Mouse (Mus musculus): ENCODE data around the gene Tnfrsf1b. TPM values are rescaled to one million over a fixed set of nuclear protein-coding genes. Genes with fewer than 3 reads are reported as not detected.

Tnfrsf1b gene
- polyA plus RNA-seq, 1 experiment from 2014 or later = 5.2 TPM

DNA sequence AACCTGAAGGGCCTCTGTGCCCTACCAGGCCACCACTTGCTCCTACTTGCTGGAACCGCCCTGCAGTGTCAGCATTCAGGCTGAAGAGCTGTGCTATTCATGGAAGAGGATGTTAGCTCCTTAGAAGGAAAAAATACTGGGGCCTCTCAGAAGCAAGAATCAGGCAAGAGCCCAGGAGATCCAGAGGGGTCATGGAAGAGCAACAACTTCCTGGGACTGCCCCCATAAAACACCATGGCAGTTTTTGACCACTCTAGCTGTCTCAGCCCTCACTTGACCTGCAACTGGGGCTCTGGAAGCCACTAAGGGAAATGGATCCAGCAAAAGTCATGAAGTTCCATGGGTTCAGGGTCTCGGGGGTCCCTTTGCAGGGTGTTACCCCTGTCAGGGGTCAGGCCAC, 31.3 kb downstream of the Tnfrsf1b start:
- Histone ChIP-seq H3K4me1 (peaks cover 6% of the 10 kb centered on the region; the same call in 1 of the 2 replicates), H3K27me3 (no peaks in the 10 kb centered on the region), H3K9me3 (no peaks in the 10 kb centered on the region), H3K27ac (no peak overlapping the region), H3K36me3 (no peaks in the 10 kb centered on the region), H3K9ac (no peak overlapping the region), H3K4me2 (no peak overlapping the region), H3K4me3 (no peak overlapping the region)
- 61% methylated on average over 2 of the region's 2 CpGs for WGBS
- ATAC-seq (ENCODE audit: borderline replicate concordance, extremely low read depth, low FRiP score, low TSS enrichment) = no peak

- ATAC-seq (ENCODE audit: borderline replicate concordance, extremely low read depth, low FRiP score, low TSS enrichment) = no peak; the same call in 1 of the 2 replicates
- H3K9me3 ChIP-seq = no peaks in the 10 kb centered on the region
- no peak overlapping the region for H3K27ac ChIP-seq
- no peak overlapping the region for H3K4me3 ChIP-seq
- WGBS = 32% methylated on average over 6 of the region's 6 CpGs
- no peaks in the 10 kb centered on the region for H3K36me3 ChIP-seq
- peaks cover 6% of the 10 kb centered on the region; the same call in 1 of the 2 replicates for H3K4me1 ChIP-seq
- no peaks in the 10 kb centered on the region for H3K27me3 ChIP-seq
- H3K4me2 ChIP-seq = no peak overlapping the region
- H3K9ac ChIP-seq = no peak overlapping the region
Measured at GRCm38 (mm10) chr4:145214786-145215174, 31.9 kb downstream of the Tnfrsf1b start.

DNA sequence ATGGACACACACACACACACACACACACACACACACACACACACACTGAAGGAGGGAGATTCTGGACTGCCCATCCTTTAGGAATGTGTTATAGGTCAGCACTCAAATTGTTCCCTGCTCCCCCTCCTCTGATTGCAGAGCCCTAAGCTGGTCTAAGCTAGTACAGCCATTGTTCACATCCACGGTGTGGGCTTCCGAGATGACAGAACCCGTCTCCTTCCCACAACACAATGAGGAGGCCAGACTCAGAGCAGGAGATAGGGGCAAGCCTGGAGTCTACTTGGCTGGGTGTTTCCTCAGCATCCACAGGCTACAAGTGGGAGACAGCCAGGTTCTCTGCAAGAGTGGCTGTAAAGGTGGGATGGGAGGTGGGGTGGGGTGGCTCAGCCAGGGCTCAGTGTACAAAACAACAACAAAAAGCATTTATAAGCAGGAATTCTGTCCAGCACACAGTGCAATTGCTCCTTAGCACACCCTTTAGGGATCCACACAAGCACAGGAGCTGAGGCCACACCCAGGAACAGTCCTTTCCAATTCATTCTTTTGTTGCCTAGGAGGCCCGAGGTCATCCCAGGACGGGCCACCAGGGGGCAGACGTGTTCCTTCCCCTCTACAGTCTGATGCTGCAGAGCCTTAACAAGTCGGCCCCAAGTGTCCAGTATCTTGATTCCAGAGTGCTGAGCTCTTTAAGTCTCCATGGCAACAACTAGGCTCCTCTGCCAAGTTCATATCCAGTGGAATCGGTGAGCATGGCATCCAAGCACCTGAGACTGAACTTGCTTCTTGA, 32.5 kb downstream of the Tnfrsf1b start:
- Histone ChIP-seq H3K9ac (no peak overlapping the region), H3K27ac (no peak overlapping the region), H3K4me1 (peaks cover 6% of the 10 kb centered on the region; the same call in 1 of the 2 replicates), H3K27me3 (no peaks in the 10 kb centered on the region), H3K9me3 (no peaks in the 10 kb centered on the region), H3K36me3 (no peaks in the 10 kb centered on the region), H3K4me2 (no peak overlapping the region), H3K4me3 (no peak overlapping the region)
- peak; percentile 73 for ATAC-seq (ENCODE audit: borderline replicate concordance, extremely low read depth, low FRiP score, low TSS enrichment)
- WGBS = 29% methylated on average over 8 of the region's 8 CpGs

DNA sequence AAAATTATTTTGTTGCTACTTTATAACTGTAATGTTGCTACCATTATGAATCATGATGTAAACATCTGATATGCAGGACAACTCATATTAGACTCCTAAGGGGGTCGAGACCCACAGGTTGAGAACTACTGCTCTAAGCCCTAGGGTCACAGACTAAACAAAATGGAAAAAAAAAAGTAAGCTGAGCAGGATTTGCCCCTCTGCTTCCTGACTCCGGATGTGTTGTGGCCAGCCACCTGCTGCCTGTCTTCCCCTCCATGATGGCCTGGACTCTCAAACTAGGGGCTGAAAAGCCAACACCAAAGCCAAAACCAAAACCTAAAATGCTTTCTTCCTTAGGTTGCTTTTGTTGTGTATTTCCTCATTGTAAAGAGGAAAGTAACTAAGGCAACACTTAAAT, 35.6 kb downstream of the Tnfrsf1b start:
- no peaks in the 10 kb centered on the region for H3K27me3 ChIP-seq
- H3K4me1 ChIP-seq = peaks cover 6% of the 10 kb centered on the region; the same call in 1 of the 2 replicates
- no peaks in the 10 kb centered on the region for H3K36me3 ChIP-seq
- ATAC-seq (ENCODE audit: borderline replicate concordance, extremely low read depth, low FRiP score, low TSS enrichment) = no peak
- H3K27ac ChIP-seq = no peak overlapping the region
- H3K4me3 ChIP-seq = no peak overlapping the region
- WGBS = 58% methylated on average over 2 of the region's 2 CpGs
- H3K9me3 ChIP-seq = no peaks in the 10 kb centered on the region
- no peak overlapping the region for H3K9ac ChIP-seq
- no peak overlapping the region for H3K4me2 ChIP-seq

DNA sequence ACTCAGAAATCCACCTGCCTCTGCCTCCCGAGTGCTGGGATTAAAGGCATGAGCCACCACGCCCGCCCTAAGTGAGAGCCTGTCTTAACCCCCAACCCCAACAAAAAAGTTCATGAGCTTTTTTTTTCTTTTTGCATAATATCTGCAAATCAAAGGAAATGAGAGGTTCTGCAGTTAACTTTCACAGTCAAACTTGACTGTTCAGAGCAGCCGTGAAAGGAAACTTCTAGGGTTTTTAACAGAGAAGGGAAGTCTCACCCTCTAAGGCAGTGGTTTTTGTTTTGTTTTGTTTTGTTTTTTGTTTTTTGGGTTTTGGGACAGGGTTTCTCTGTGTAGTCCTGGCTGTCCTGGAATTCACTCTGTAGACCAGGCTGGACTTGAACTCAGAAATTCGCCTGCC, 36.1 kb downstream of the Tnfrsf1b start:
- H3K9me3 ChIP-seq = no peaks in the 10 kb centered on the region
- H3K36me3 ChIP-seq = no peaks in the 10 kb centered on the region
- H3K4me1 ChIP-seq = peaks cover 6% of the 10 kb centered on the region; the same call in 1 of the 2 replicates
- WGBS = 86% methylated on average over 5 of the region's 5 CpGs
- H3K27me3 ChIP-seq = no peaks in the 10 kb centered on the region
- H3K4me3 ChIP-seq = no peak overlapping the region
- H3K9ac ChIP-seq = no peak overlapping the region
- ATAC-seq (ENCODE audit: borderline replicate concordance, extremely low read depth, low FRiP score, low TSS enrichment) = no peak
- H3K4me2 ChIP-seq = no peak overlapping the region
- H3K27ac ChIP-seq = no peak overlapping the region

DNA sequence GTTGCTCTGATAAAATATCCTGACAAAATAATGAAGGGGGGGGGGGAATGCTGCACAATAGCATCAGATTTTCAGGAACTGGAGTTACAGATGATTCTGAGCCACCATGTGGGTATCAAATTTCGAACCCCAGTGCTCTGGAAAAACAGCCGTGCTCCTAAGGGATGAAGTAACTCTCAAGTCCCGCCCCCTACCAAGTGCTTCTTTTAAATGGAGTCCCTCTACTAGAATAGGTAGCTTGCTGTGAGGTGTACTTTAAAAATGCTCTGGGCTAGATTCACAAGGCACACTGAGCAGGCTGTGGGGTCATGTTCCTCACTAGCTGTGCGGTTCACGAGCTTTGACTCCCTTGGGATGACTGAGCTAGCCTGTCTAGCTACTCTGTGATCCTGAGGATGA, 37.0 kb downstream of the Tnfrsf1b start:
- H3K27ac ChIP-seq = no peak overlapping the region
- WGBS = 37% methylated on average over 5 of the region's 5 CpGs
- no peak for ATAC-seq (ENCODE audit: borderline replicate concordance, extremely low read depth, low FRiP score, low TSS enrichment)

DNA sequence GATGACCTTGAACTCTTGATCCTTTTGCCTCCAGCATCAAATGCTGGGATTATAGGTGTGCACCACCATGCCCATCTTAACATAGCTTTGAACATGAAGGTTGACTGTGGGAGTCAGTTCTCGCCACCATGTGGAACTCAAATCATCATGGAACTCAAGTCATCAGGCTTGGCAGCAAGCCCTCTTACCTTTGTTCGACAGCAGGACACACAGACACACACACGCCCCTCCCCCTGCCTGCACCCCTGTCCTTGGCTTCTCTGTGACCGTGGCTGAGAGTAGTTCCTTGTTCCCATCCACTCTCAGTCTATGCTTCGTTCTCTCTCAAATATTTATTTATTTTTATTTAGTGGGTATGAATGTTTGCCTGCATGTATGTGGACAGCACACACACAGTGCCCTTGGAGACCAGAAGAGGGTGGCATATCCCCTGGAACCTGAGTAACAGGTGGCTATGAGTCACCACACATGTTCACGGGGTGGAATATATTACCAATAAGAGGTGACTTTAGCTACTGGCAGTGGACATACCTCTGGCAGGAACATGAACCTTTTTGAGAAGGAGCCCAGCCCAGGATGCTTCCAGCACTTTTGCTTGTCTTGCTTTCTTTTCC, 37.5 kb downstream of the Tnfrsf1b start:
- ATAC-seq (ENCODE audit: borderline replicate concordance, extremely low read depth, low FRiP score, low TSS enrichment) = no peak
- Histone ChIP-seq H3K4me2 (no peak overlapping the region), H3K9me3 (no peaks in the 10 kb centered on the region), H3K27ac (no peak overlapping the region), H3K4me3 (no peak overlapping the region), H3K9ac (no peak overlapping the region), H3K36me3 (no peaks in the 10 kb centered on the region), H3K27me3 (no peaks in the 10 kb centered on the region), H3K4me1 (no peaks in the 10 kb centered on the region)
- 60% methylated on average over 6 of the region's 6 CpGs for WGBS

More for the DNA sequence above, 37.0 kb downstream of the Tnfrsf1b start:
- H3K9ac ChIP-seq = no peak overlapping the region
- no peaks in the 10 kb centered on the region for H3K27me3 ChIP-seq
- peaks cover 3% of the 10 kb centered on the region; the same call in 1 of the 2 replicates for H3K4me1 ChIP-seq
- H3K9me3 ChIP-seq = no peaks in the 10 kb centered on the region
- no peaks in the 10 kb centered on the region for H3K36me3 ChIP-seq
- H3K4me3 ChIP-seq = no peak overlapping the region
- no peak overlapping the region for H3K4me2 ChIP-seq

GRCm38 (mm10) chr4:145207718-145208371, 38.8 kb downstream of the Tnfrsf1b start:
- Histone ChIP-seq H3K36me3 (no peaks in the 10 kb centered on the region), H3K9me3 (no peaks in the 10 kb centered on the region), H3K4me1 (no peaks in the 10 kb centered on the region), H3K27ac (no peak overlapping the region), H3K4me3 (no peak overlapping the region), H3K27me3 (no peaks in the 10 kb centered on the region), H3K4me2 (no peak overlapping the region), H3K9ac (no peak overlapping the region)
- ATAC-seq (ENCODE audit: borderline replicate concordance, extremely low read depth, low FRiP score, low TSS enrichment) = peak; percentile 65; the same call in 1 of the 2 replicates
- 51% methylated on average over 3 of the region's 3 CpGs for WGBS

GRCm38 (mm10) chr4:145204779-145205178, 41.9 kb downstream of the Tnfrsf1b start:
- Histone ChIP-seq H3K27me3 (no peaks in the 10 kb centered on the region), H3K27ac (no peak overlapping the region), H3K4me2 (no peak overlapping the region), H3K36me3 (no peaks in the 10 kb centered on the region), H3K4me1 (peaks cover 10% of the 10 kb centered on the region), H3K9ac (no peak overlapping the region), H3K4me3 (no peak overlapping the region), H3K9me3 (no peaks in the 10 kb centered on the region)
- ATAC-seq (ENCODE audit: borderline replicate concordance, extremely low read depth, low FRiP score, low TSS enrichment) = no peak
- 87% methylated on average over 8 of the region's 8 CpGs for WGBS

DNA sequence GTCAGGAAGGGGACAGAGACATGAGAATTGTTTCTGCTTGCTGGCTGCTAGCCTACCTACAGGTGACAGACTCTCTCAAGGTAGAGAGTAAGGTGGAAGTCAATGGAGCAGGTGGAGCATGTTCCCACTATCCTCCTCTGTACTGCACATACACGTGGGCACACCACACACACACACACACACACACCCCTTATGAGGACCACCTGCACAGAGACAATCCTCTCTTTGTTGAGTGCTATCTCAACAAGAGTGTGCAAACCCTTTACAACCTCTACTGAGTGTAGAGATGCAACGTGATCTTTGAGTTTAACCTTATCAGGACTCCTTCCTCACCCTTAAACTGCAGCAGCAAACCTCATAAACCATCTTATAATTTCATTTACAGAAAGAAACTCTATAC, 43.4 kb downstream of the Tnfrsf1b start:
- no peak overlapping the region for H3K4me3 ChIP-seq
- no peaks in the 10 kb centered on the region for H3K36me3 ChIP-seq
- 43% methylated on average over 2 of the region's 2 CpGs for WGBS
- H3K27ac ChIP-seq = no peak overlapping the region
- peaks cover 10% of the 10 kb centered on the region for H3K4me1 ChIP-seq
- H3K9ac ChIP-seq = no peak overlapping the region
- H3K9me3 ChIP-seq = no peaks in the 10 kb centered on the region
- H3K27me3 ChIP-seq = no peaks in the 10 kb centered on the region
- ATAC-seq (ENCODE audit: borderline replicate concordance, extremely low read depth, low FRiP score, low TSS enrichment) = no peak
- no peak overlapping the region for H3K4me2 ChIP-seq

DNA sequence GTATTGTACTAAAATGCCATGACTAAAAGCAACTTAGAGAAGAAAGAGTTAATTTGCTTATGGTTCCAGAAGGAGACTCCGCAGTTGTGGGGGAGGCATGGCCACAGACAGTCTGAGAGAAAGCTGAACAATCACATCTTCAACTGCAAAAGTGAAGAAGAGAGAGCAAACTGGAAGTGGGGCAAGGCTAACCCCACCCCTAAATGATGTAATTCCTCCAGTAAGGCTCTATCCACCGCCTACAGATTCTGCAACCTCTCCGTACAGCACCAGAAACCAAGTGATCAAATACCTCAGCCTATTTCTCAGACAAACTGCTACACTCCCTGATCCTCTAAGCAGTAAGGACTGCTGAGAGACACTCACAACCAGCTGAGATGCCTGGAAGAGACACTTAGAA, 45.2 kb downstream of the Tnfrsf1b start:
- peaks cover 10% of the 10 kb centered on the region for H3K4me1 ChIP-seq
- H3K36me3 ChIP-seq = no peaks in the 10 kb centered on the region
- no peak overlapping the region for H3K4me3 ChIP-seq
- ATAC-seq (ENCODE audit: borderline replicate concordance, extremely low read depth, low FRiP score, low TSS enrichment) = no peak
- no peaks in the 10 kb centered on the region for H3K9me3 ChIP-seq
- H3K27ac ChIP-seq = no peak overlapping the region
- no peaks in the 10 kb centered on the region for H3K27me3 ChIP-seq
- WGBS = 43% methylated on average over 3 of the region's 3 CpGs
- no peak overlapping the region for H3K9ac ChIP-seq
- no peak overlapping the region for H3K4me2 ChIP-seq

Data from lung, embryonic 15.5 days (tissue).